Mouse (Mus musculus): ENCODE results near the gene Zfp784. TPM values are rescaled to one million over a fixed set of nuclear protein-coding genes. Genes with fewer than 3 reads are reported as not detected.
"Not testable (repeated sequence)": the region's sequence is repeated elsewhere in the genome, so short reads cannot be mapped to it uniquely, and the experiment has no call there.

Gene Zfp784
- polyA plus RNA-seq, 1 experiment = 2.3 TPM

DNA sequence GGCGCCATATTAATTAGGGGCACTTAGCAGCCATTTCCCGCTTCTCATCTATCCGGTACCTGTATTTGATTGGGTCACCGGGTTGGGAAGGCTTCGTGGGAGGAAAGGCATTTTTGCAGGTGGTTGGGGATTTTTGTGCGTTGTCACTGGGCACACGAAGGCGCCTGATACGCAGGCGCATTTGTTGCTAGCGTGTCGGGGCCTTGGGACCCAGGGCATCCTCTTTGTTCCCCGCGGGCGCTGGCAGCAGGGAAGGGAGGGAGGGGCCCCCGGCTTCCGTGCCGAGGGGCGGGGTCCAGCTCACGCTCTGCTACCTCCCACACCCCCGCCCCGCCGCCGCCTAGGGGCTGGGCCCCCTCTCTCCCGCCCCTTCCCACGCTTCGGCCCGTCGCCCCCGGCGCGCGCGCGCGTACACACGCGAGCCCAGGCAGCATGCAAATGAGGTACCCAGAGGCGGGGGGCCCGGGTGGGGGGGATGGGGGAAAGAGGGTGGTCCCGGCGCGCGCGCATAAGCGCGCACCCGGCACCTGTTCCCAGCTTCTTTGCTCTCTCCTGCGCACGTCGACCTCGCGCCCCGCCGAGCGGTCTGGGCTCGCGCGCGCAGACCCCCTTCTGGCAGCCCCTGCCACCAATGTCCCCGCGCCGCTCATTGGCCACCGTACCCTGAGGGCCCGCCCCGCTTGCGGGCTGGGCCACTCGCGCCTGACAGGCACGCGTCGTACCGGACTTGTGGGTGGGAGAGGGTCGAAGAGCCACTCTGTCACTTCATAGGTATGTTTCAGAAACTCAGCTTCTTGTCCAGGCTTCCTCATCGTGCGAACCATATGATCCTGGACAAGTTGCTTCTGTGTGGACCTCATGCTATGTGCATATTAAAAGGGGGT, 22.9 kb downstream of the Zfp784 start, which contains the start of gene Gm44973:
Gene Gm44973, plus strand, starts transcription at position 379 of the 884 bp plus-strand sequence.
- H3K4me3 ChIP-seq (replicated peaks; ENCODE audit: control insufficient read depth, low read depth, low read length) = peak within 1 kb of the TSS; percentile 98
- H3K4me1 ChIP-seq (ENCODE audit: control insufficient read depth, insufficient read depth, low read length) = no peaks in the 10 kb centered on the region; the same call in 1 of the 2 replicates
- TF ChIP-seq CTCF (IDR thresholded peaks at IDR 0.05; ENCODE audit: control insufficient read depth, insufficient read depth, low read length) = no peak
- peak; percentile 37; the same call in 1 of the 2 replicates for TF ChIP-seq POLR2A (IDR thresholded peaks at IDR 0.05; ENCODE audit: borderline replicate concordance, control insufficient read depth, low read depth, low read length)
- H3K27ac ChIP-seq (ENCODE audit: control insufficient read depth, insufficient read depth, low read depth, low read length, poor library complexity) = peak within 1 kb of the TSS; percentile 100
- under 1% methylated on average over 74 of the region's 76 CpGs for WGBS

DNA sequence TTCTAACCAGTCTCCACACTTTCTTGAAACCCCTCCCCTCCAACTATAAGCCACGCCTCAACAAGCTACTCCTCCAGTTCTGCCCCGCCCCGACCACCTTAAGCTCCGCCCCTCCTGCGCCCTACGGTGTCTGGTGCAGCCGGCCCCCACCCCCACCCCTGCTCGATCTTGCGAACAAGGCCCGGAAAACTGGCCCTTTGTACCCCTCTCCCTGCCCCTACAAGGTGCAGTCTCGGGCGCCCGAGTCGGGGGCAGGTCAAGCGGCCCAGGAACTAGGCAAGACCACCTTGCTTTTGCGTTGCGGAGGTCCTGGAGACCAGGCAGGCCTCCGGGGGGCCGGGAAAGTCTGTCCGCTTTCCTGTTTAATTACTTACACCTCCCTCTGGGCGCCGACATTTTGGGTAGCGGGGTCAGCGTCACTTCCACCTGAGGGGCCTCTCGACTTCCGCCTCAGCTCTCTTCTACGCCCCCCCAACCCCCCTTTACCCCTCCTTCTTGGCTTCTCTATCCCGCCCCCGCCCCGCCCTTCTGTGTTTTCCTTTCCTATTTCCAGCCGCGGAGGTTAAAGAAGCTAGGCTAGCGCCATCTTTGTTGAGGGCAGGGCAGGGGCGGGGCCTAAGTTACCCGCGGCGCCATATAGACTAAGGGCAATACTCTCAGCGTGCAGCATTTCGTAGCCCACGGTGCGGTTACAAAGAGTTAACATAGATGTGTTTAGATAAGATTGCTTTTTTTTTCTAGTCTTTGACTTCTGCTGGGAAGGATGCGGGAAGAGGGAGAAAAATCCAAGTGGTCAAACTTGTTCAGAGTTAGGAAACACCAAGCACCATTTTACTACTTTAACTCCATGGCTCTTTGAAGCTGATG, 23.8 kb downstream of the Zfp784 start, which contains the start of the genes Zfp524 and Fiz1:
Gene Zfp524, plus strand, starts transcription at position 165 of the 867 bp plus-strand sequence.
Gene Fiz1, minus strand, starts transcription at position 447 of the 867 bp plus-strand sequence.
- no peaks in the 10 kb centered on the region; the same call in 1 of the 2 replicates for H3K4me1 ChIP-seq (ENCODE audit: control insufficient read depth, insufficient read depth, low read length)
- TF ChIP-seq POLR2A (IDR thresholded peaks at IDR 0.05; ENCODE audit: borderline replicate concordance, control insufficient read depth, low read depth, low read length) = no peak
- TF ChIP-seq CTCF (IDR thresholded peaks at IDR 0.05; ENCODE audit: control insufficient read depth, insufficient read depth, low read length) = no peak
- H3K27ac ChIP-seq (ENCODE audit: control insufficient read depth, insufficient read depth, low read depth, low read length, poor library complexity) = peak within 1 kb of the TSS; percentile 100
- WGBS = under 1% methylated on average over 42 of the region's 42 CpGs
- peak within 1 kb of the TSS; percentile 98 for H3K4me3 ChIP-seq (replicated peaks; ENCODE audit: control insufficient read depth, low read depth, low read length)

DNA sequence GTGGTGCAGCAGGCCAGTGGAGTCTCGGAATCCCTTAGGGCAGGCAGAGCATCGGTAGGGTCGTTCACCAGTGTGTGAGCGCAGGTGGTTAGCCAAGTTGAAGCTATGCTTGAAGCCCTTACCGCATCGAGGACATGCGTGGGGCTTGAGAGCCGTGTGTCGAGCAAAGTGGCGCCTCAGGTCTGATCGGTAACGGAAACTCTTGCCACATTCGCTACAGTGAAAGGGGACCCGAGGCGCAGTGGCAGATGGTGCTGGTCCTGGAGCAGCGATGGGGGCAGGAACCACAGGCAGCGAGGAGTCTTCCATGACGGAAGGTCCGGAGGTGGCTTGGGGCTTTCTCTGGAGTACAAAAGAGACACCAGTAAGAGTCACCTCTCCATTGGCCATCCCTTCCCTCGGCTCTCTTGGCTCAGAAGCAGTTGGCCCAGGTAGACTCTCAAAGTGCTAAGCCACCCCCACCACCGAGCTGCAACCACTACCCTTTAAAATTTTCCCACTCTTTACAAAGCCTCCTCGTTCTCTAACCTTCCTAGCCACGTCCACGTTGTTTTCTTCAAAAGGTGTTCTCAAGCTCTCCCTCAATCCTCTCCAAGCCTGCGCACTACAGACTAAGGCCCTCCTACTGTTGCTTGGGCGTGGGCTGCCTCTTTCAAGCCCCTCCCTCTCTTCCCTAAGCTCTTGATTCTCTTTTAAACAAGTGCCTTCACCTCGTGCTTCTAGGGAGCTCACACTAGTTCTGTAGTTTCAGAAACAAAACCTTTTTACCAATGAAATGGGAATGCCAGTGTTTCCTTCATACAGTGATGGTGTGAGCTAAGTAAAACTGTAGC, 25.3 kb downstream of the Zfp784 start:
- Histone ChIP-seq H3K27ac (ENCODE audit: control insufficient read depth, insufficient read depth, low read depth, low read length, poor library complexity) (peak overlapping the region; percentile 47; the same call in 1 of the 2 replicates), H3K4me3 (replicated peaks; ENCODE audit: control insufficient read depth, low read depth, low read length) (peak overlapping the region; percentile 3), H3K4me1 (ENCODE audit: control insufficient read depth, insufficient read depth, low read length) (no peaks in the 10 kb centered on the region; the same call in 1 of the 2 replicates)
- TF ChIP-seq CTCF (IDR thresholded peaks at IDR 0.05; ENCODE audit: control insufficient read depth, insufficient read depth, low read length) (no peak), POLR2A (IDR thresholded peaks at IDR 0.05; ENCODE audit: borderline replicate concordance, control insufficient read depth, low read depth, low read length) (no peak)
- 77% methylated on average over 27 of the region's 27 CpGs for WGBS

GRCm38 (mm10) chr7:5008229-5008628, 30.0 kb downstream of the Zfp784 start:
- WGBS = 93% methylated on average over 26 of the region's 26 CpGs

DNA sequence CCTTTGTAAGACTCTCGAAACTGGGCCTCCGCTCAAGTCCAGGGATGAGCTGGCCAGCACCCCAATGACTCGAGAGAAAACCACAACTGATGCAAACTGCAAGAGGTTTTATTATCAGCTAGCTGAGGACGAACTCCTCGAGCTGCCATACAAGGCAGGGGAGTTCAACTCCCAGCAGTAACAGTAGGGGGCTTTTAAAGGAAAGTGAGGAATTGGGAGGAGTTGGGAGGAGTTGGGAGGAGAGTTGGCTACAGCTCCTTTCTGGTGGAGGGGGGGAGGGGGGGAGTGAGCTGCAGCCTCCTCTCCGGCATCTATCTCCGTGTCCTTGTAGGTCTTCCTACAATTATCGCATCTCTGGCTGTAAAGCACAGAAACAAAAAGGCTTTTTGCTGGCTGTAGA, 35.4 kb downstream of the Zfp784 start:
- not testable (repeated sequence) for H3K27ac ChIP-seq (ENCODE audit: control insufficient read depth, insufficient read depth, low read depth, low read length, poor library complexity); H3K4me1 ChIP-seq (ENCODE audit: control insufficient read depth, insufficient read depth, low read length); H3K4me3 ChIP-seq (replicated peaks; ENCODE audit: control insufficient read depth, low read depth, low read length)
- 80% methylated on average over 8 of the region's 8 CpGs for WGBS

More at GRCm38 (mm10) chr7:5008229-5008628, 30.0 kb downstream of the Zfp784 start:
- H3K4me3 ChIP-seq (replicated peaks; ENCODE audit: control insufficient read depth, low read depth, low read length) = no peak overlapping the region
- no peaks in the 10 kb centered on the region for H3K4me1 ChIP-seq (ENCODE audit: control insufficient read depth, insufficient read depth, low read length)
- TF ChIP-seq POLR2A (IDR thresholded peaks at IDR 0.05; ENCODE audit: borderline replicate concordance, control insufficient read depth, low read depth, low read length) (no peak), CTCF (IDR thresholded peaks at IDR 0.05; ENCODE audit: control insufficient read depth, insufficient read depth, low read length) (no peak)
- no peak overlapping the region for H3K27ac ChIP-seq (ENCODE audit: control insufficient read depth, insufficient read depth, low read depth, low read length, poor library complexity)

- TF ChIP-seq POLR2A (IDR thresholded peaks at IDR 0.05; ENCODE audit: borderline replicate concordance, control insufficient read depth, low read depth, low read length) = no peak
- TF ChIP-seq CTCF (IDR thresholded peaks at IDR 0.05; ENCODE audit: control insufficient read depth, insufficient read depth, low read length) = peak; percentile 41
- no peak overlapping the region for H3K27ac ChIP-seq (ENCODE audit: control insufficient read depth, insufficient read depth, low read depth, low read length, poor library complexity)
- 64% methylated on average over 2 of the region's 2 CpGs for WGBS
- no peak overlapping the region for H3K4me3 ChIP-seq (replicated peaks; ENCODE audit: control insufficient read depth, low read depth, low read length)
- H3K4me1 ChIP-seq (ENCODE audit: control insufficient read depth, insufficient read depth, low read length) = no peaks in the 10 kb centered on the region; the same call in none of the 2 replicates
These were observed 38.4 kb downstream of the Zfp784 start for GRCm38 (mm10) chr7:4999876-5000275.

DNA sequence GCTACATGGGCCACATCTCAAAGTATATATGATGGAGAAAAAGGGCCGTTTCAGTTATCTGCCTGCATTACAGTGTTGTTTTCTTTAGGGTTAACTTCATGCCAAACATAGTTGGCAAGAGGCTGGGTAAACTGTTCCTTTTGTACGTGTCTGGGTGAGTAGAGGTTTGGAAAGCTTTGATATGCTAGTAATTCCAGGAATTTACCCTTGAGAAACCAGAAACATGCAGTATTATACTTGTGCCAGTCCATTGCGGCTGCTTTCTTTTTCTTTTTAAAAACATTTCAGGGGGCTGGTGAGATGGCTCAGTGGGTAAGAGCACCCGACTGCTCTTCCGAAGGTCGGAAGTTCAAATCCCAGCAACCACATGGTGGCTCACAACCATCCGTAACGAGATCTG, 41.3 kb downstream of the Zfp784 start:
- Histone ChIP-seq H3K27ac (ENCODE audit: control insufficient read depth, insufficient read depth, low read depth, low read length, poor library complexity) (no peak overlapping the region), H3K4me3 (replicated peaks; ENCODE audit: control insufficient read depth, low read depth, low read length) (no peak overlapping the region), H3K4me1 (ENCODE audit: control insufficient read depth, insufficient read depth, low read length) (no peaks in the 10 kb centered on the region; the same call in none of the 2 replicates)
- WGBS = 78% methylated on average over 8 of the region's 8 CpGs
- TF ChIP-seq CTCF (IDR thresholded peaks at IDR 0.05; ENCODE audit: control insufficient read depth, insufficient read depth, low read length) (no peak), POLR2A (IDR thresholded peaks at IDR 0.05; ENCODE audit: borderline replicate concordance, control insufficient read depth, low read depth, low read length) (no peak)
